Mouse (Mus musculus): ENCODE data around the gene Cfap36.

- no peak for TF ChIP-seq CTCF (IDR thresholded peaks at IDR 0.05; ENCODE audit: control insufficient read depth, insufficient read depth, insufficient read length)
- TF ChIP-seq USF1 (IDR thresholded peaks at IDR 0.05; ENCODE audit: low read depth), result no peak
Measured at GRCm38 (mm10) chr11:29247725-29248124, 516 bp upstream of the Cfap36 start.

All from C2C12 (cell line).